Mouse (Mus musculus): ENCODE data around the gene Fam76a. TPM values are rescaled to one million over a fixed set of nuclear protein-coding genes. Genes with fewer than 3 reads are reported as not detected.

Gene Fam76a
- 35.3 and 36.6 TPM in 2 replicates for total RNA-seq (2021)
- long read RNA-seq, transcript Fam76a-201 (9 exons, 3,053 nt) = major isoform, 12 of 18 reads
- long read RNA-seq, partial matches to known transcripts = 2 of 18 reads
- long read RNA-seq, other reads (novel, unspliced or antisense) = 1 of 18 reads

GRCm38 (mm10) chr4:132922558-132923008 is at the start of gene Fam76a:
Fam76a (minus strand) TSS chr4:132922558.
- DNase-seq = peak; percentile 100

DNA sequence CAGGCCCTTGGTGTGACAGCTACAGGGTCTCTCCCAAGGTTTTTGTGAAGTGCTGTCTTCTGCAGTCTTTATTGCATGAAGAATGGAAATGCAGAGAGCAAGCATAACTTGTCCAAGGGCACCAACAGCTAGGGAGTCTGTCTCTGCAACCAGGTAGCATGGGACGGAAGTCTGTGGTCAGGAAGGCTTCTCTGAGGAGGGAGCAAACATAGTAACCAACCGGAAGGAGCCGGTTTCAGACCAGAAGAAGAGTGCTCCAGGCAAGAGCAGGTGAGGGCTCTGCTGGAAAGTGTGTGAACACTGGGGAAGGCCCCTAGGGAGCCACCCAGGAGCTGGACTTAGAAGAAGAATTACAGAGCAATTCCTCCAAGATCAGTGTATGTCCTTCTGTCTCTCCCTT is 49.7 kb upstream of the Fam76a start:
- no peak for DNase-seq

DNA sequence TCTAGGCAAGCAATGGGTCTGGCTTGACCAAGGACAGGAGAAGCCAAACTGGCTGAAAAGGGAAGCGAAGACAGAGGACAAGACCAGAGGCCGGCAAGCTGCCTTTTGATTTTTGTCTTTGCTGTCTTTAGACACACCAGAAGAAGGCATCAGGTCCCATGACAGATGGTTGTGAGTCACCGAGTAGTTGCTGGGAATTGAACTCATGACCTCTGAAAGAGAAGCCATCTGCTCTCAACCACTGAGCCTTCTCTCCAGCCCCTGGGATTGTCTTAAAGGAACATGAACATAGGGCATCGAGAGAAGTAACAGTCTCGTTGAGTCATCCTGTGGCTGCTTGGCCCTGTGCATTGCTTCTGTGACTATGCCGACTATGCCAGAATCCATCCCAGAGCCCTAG is 49.2 kb upstream of the Fam76a start:
- no peak for DNase-seq

GRCm38 (mm10) chr4:132968105-132968938 is 46.0 kb upstream of the Fam76a start:
- DNase-seq = no peak

DNA sequence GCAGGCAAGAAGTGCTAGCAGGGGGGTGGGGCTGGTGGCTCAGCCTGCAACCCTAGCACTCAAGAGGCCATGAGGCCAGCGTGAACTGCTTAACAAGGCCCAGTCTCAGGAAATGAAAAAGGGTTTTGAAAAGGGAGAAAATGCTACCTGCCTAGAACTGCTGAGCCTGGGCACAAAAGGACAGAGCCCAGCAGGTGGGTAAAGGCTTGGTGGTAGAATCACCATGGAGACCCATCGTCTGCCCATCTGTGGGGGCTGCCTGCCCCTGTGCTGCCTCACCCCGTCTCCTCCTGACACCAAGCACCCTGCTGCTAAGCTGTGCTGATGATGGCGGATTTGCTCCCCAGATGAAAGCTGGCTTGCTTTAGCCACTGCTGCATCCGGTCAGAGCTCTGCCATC is 42.1 kb upstream of the Fam76a start:
- DNase-seq = no peak

DNA sequence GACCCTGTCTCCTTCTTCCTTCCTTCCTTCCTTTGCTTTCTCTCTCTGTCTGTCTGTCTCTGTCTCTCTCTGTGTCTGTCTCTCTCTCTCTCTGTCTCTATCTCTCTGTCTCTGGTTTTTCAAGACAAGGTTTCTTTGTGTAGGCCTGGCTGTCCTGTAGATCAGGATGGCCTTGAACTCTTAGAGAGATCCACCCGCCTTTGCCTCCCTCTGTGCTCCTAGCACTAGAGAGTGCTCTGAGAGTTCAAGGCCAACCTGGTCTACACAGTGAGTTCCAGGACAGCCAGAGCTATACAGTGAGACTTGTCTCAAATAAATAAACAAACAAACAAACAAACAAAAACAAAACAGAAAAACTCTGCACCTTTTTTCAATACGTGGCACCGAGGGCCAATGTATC is 41.7 kb upstream of the Fam76a start:
- no peak for DNase-seq

DNA sequence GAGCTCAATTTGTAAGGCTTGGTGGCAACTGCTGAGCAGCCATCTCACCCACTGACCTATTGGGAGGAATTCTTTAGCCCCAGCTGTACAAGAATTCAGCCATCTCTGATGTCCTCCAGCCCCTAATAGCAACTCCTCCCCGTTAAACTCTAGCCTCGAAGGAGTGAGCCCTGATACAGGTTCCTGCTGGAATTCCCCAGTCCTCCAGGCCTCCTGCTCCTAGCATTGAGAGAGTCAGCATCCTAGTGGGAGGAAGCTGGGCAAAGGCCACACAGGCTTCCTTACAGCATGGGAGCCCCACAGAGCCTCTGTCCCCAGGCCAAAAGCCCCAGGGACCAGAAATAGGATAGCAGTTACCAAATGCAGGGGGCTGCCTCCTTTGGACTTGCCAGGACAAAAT is 41.1 kb upstream of the Fam76a start:
- no peak for DNase-seq

GRCm38 (mm10) chr4:132962628-132963027 is 40.3 kb upstream of the Fam76a start:
- no peak for DNase-seq

DNA sequence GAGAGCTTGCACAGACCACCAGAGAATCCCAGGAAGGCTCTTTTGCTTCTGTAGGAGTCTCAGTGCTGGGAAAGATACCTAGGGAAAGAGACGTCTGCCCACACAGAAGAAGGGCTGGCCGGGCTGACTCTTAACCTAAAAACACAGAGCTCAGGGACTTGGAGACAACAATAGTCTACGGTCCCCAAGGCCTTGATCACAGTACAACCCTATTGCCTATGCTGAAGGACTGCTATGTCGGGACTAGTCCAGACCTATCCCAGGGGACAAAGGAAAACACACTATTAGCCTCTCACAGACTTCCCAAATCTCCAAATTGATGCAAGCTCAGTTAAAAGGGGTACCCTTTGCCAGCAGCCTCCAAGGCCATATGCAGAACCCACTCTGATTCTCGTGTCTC is 39.5 kb upstream of the Fam76a start:
- no peak for DNase-seq

DNA sequence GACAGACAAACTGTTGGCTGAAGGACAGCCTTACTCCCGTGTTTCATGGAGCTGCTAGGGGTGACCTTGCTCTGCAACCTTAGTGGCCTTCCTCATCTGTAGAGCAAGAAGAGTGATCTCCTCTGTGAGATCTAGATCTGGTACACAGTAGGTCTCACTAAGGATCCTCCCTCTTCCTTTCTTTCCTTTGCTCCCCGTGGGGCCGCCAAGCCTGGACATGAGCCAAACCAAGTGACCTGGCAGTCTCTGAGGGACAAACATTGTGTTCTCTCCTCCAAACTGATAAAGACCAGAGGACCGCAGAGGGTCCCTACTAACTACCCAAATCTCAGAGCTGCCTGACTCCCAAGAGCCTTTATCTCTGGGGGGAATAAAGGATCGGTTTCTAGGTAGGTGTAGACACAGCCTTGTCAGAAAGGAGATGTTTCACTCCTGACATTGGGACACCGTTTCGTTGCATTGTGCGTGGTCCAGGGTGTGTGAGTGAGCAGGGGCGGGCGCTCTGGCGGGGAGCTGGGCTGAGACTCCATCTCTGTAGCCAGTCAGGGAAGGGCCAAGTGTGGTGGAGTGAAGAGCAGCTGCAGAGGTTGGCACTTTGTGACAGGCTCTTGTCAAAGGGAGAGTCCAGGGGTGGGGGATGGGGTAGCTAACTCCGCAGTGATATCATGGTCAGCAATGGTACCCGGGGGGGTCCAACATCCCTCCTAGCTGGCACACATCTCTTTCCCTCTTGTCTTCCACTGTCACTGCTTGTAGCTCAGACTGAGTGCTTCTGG is 38.7 kb upstream of the Fam76a start:
- DNase-seq = peak; percentile 73

DNA sequence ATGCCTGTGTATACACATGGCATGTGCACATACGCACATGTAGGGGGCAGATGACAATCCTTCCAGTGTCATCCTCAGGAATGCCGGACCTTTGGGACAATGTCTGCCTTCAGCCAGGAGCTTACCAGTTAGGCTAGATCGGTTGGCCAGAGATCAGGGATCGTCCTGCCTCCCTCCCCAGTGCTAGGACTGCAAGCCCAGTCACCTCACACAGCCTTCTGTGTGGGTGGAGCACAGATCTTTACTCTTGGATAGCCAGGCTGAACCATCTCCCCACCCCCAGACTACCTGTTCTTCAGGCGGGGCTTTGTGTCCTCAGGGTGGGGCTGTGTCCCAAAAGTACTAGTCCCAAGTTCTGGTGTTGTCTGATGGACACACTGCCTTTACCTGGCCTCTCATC is 38.0 kb upstream of the Fam76a start:
- DNase-seq = no peak

GRCm38 (mm10) chr4:132959679-132960045 is 37.3 kb upstream of the Fam76a start:
- no peak for DNase-seq

GRCm38 (mm10) chr4:132958741-132959678 is 36.7 kb upstream of the Fam76a start:
- no peak for DNase-seq

GRCm38 (mm10) chr4:132955395-132955791 is 33.0 kb upstream of the Fam76a start:
- DNase-seq = no peak

GRCm38 (mm10) chr4:132954530-132955394 is 32.4 kb upstream of the Fam76a start:
- DNase-seq = no peak

DNA sequence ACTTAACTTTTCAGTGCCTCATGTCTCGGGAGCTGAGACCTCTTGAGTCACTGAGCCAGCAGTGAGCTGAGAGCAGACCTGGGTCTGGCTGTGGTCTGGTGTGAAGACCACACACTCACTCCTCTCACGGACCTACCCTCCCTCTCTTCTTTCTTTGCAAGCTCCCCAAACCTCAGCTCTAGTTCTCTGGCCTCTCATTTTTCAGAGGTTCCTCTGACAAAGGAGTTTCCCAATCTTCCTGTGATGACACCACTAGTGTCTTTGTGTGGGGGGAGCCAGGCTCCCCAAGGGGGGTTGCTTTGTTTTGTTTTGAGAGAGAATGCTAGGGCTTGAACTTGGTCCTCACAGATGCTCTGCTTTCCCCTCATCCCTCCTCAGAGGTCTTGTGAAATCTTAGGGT is 28.6 kb upstream of the Fam76a start:
- no peak for DNase-seq

DNA sequence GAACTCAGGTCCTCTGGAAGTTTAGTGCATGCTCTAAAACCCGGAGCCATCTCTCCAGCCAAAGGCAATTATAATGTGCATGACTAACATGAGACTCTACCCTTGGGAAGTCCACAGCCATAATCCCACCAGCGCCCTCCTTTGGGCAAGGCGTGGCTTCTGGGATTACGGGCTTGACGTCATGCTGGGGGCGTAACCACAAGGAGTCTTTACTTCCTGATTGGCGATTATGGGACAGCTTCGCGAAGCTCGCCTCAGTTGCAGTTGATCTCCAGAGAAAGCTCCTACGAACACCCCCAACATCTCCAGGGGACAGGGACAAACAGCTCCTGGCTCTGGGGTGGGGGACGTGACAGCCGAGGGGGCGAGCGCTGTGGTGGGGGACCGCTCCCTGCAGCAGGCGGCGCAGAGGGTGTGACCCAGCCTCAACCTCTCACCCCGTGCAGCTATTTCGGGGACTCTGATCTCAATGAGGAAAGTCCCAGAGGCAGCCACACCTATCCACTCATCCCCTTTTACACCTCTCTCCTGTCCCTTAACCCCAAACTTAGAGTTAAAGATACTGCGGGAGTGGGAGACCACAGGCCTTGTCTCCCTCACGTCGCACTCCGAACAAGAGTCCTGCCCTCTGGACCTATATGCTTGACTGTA is 27.6 kb upstream of the Fam76a start:
- no peak for DNase-seq

DNA sequence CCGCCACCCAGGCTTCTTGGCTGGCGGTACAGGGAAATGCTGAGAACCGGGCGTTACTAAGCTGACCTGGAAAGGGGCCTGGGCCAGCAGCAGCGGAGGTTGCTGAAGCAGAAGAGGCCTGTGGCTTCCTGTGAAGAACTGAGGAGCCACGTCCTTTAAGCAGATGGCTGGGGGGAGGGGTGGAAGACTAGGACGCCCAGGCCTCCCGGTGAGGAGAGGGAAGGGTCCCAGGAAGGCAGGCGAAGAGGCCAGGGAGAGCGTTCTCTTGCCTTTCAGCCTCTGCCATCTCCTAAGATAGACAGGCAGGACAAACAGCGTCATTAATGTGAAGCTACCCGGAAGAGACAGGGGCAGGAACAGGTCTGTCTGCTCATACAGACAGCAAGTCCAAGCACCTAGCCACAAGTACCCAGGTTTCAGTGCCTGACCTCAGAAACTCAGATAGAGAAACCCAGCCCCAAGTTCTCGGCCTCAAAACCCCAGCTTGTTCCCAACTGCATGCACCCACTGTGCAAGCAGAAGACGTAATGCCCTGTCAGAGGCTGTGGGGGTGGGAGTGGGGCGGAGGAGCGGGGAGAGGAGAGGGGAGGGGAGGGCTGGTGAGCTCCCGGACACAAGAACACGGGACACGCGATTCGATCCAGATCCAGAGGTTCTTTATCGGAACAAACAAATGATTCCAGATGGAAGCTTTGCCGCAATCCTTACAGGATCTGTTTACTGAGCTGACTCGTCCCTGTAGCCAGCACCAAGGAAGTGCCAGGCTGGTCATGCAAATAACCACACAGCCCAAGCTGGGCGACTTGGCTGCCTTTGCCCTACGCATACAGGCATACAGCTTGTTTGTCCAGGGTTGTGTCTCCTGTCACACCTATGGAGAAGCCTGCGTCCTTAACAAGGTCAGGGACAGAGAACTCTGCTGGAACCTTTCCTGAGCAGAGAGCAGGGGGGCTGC is 24.0 kb upstream of the Fam76a start:
- DNase-seq = peak; percentile 61
